Mouse (Mus musculus): ENCODE results near the gene Prkacb. TPM values are rescaled to one million over a fixed set of nuclear protein-coding genes. Genes with fewer than 3 reads are reported as not detected.

The Prkacb gene
- total RNA-seq, 1 experiment: 19.1 TPM

GRCm38 (mm10) chr3:146843470-146843869 lies 30.7 kb upstream of the Prkacb start:
- H3K4me1 ChIP-seq (ENCODE audit: control insufficient read depth in 2 of 2, insufficient read depth in 2 of 2, low read length in 2 of 2, poor library complexity in 1 of 2): no peaks in the 10 kb centered on the region
- H3K36me3 ChIP-seq (ENCODE audit: control insufficient read depth, insufficient read depth, low read length, poor library complexity, severe bottlenecking): no peaks in the 10 kb centered on the region
- in situ Hi-C loops (cut with MboI; ENCODE audit: low sequenced_read_pairs in 2 of 2, unreplicated experiment in 2 of 2): no loop called here
- H3K9me3 ChIP-seq (ENCODE audit: control insufficient read depth, insufficient read depth, low read depth, low read length): no peaks in the 10 kb centered on the region
- H3K27ac ChIP-seq (ENCODE audit: insufficient read depth, low read depth, low read length, poor library complexity, severe bottlenecking): no peak overlapping the region
- no peak overlapping the region for H3K4me3 ChIP-seq (ENCODE audit: insufficient read depth in 1 of 2, low read depth in 1 of 2, low read length in 2 of 2, poor library complexity in 1 of 2, severe bottlenecking in 1 of 2)
- H3K9ac ChIP-seq (ENCODE audit: insufficient read depth, low read depth, low read length, poor library complexity, severe bottlenecking): no peak overlapping the region
- no peak for TF ChIP-seq MAFK (IDR thresholded peaks at IDR 0.05; ENCODE audit: insufficient read depth, low read depth, low read length)
- no peak for TF ChIP-seq CHD2 (IDR thresholded peaks at IDR 0.05; ENCODE audit: low read depth, low read length)
- no peak for TF ChIP-seq ZNF384 (IDR thresholded peaks at IDR 0.05; ENCODE audit: low read depth, low read length)
- TF ChIP-seq HCFC1 (IDR thresholded peaks at IDR 0.05; ENCODE audit: borderline replicate concordance, insufficient read depth, low read length): no peak
- no peak for TF ChIP-seq ZC3H11A (IDR thresholded peaks at IDR 0.05; ENCODE audit: borderline replicate concordance, low read depth, low read length)
- DNase-seq (ENCODE audit: low read depth, low spot score): no peak

DNA sequence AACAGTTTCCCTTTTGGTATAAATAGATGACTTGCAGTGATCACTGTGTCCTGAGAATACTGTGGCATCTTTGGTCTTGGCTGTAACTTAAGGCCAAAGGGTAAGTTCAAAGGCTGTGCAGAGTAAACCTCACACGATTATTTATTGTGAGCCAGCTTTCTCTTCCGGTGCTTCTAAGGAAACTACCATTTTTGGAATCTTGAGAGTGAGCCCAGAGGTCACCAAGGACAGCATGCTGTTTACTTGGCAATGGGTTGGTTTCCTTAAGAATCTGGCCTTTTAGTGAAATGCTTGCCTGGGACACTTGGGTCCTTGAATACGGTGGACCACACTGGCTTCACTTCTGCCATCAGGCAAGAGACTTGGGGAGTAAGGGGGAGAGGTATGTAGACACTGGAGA lies 30.0 kb upstream of the Prkacb start:
- Histone ChIP-seq H3K27ac (ENCODE audit: insufficient read depth, low read depth, low read length, poor library complexity, severe bottlenecking) (no peak overlapping the region), H3K9ac (ENCODE audit: insufficient read depth, low read depth, low read length, poor library complexity, severe bottlenecking) (no peak overlapping the region), H3K36me3 (ENCODE audit: control insufficient read depth, insufficient read depth, low read length, poor library complexity, severe bottlenecking) (no peaks in the 10 kb centered on the region), H3K4me1 (ENCODE audit: control insufficient read depth in 2 of 2, insufficient read depth in 2 of 2, low read length in 2 of 2, poor library complexity in 1 of 2) (no peaks in the 10 kb centered on the region), H3K9me3 (ENCODE audit: control insufficient read depth, insufficient read depth, low read depth, low read length) (no peaks in the 10 kb centered on the region), H3K4me3 (ENCODE audit: insufficient read depth in 1 of 2, low read depth in 1 of 2, low read length in 2 of 2, poor library complexity in 1 of 2, severe bottlenecking in 1 of 2) (no peak overlapping the region)
- in situ Hi-C loops (cut with MboI; ENCODE audit: low sequenced_read_pairs in 2 of 2, unreplicated experiment in 2 of 2): no loop called here
- TF ChIP-seq ZC3H11A (IDR thresholded peaks at IDR 0.05; ENCODE audit: borderline replicate concordance, low read depth, low read length) (no peak), CHD2 (IDR thresholded peaks at IDR 0.05; ENCODE audit: low read depth, low read length) (no peak), MAFK (IDR thresholded peaks at IDR 0.05; ENCODE audit: insufficient read depth, low read depth, low read length) (no peak)
- no peak for DNase-seq (ENCODE audit: low read depth, low spot score)

DNA sequence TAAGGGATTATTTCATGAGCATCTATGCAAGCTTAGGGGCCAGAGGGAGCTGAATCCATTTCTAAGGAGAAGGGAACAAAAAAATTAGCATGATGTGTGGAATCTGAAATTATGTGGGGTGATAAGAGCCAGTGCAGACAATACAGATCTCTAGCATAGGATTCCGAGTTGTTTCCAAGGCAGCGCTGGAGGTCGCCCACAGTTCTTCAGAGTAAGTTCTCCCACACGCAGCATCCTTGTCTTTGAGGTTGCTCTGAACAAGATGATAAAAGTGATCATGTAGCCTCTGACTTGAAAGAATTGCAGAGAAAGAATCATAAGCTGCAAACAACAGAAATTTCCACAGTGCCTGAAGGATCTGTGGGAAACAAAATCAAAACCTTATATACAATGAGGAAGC lies 7.9 kb upstream of the Prkacb start:
- in situ Hi-C loops (cut with MboI; ENCODE audit: low sequenced_read_pairs in 2 of 2, unreplicated experiment in 2 of 2): no loop called here
- H3K9me3 ChIP-seq (ENCODE audit: control insufficient read depth, insufficient read depth, low read depth, low read length): no peaks in the 10 kb centered on the region
- H3K27ac ChIP-seq (ENCODE audit: insufficient read depth, low read depth, low read length, poor library complexity, severe bottlenecking): no peak overlapping the region
- no peak for DNase-seq (ENCODE audit: low read depth, low spot score)
- no peak overlapping the region for H3K4me3 ChIP-seq (ENCODE audit: insufficient read depth in 1 of 2, low read depth in 1 of 2, low read length in 2 of 2, poor library complexity in 1 of 2, severe bottlenecking in 1 of 2)
- H3K9ac ChIP-seq (ENCODE audit: insufficient read depth, low read depth, low read length, poor library complexity, severe bottlenecking): no peak overlapping the region
- no peaks in the 10 kb centered on the region for H3K36me3 ChIP-seq (ENCODE audit: control insufficient read depth, insufficient read depth, low read length, poor library complexity, severe bottlenecking)
- TF ChIP-seq MAFK (IDR thresholded peaks at IDR 0.05; ENCODE audit: insufficient read depth, low read depth, low read length) (no peak), ZC3H11A (IDR thresholded peaks at IDR 0.05; ENCODE audit: borderline replicate concordance, low read depth, low read length) (no peak), HCFC1 (IDR thresholded peaks at IDR 0.05; ENCODE audit: borderline replicate concordance, insufficient read depth, low read length) (no peak), ZNF384 (IDR thresholded peaks at IDR 0.05; ENCODE audit: low read depth, low read length) (no peak), CHD2 (IDR thresholded peaks at IDR 0.05; ENCODE audit: low read depth, low read length) (no peak)
- H3K4me1 ChIP-seq (ENCODE audit: control insufficient read depth in 2 of 2, insufficient read depth in 2 of 2, low read length in 2 of 2, poor library complexity in 1 of 2): no peaks in the 10 kb centered on the region

GRCm38 (mm10) chr3:146813624-146814023 lies 834 bp upstream of the Prkacb start:
- in situ Hi-C loops (cut with MboI; ENCODE audit: low sequenced_read_pairs in 2 of 2, unreplicated experiment in 2 of 2): no loop called here
- H3K9me3 ChIP-seq (ENCODE audit: control insufficient read depth, insufficient read depth, low read depth, low read length): no peaks in the 10 kb centered on the region
- H3K4me1 ChIP-seq (ENCODE audit: control insufficient read depth in 2 of 2, insufficient read depth in 2 of 2, low read length in 2 of 2, poor library complexity in 1 of 2): no peaks in the 10 kb centered on the region
- no peak for DNase-seq (ENCODE audit: low read depth, low spot score)
- peak overlapping the region; percentile 94; the same call in 1 of the 2 replicates for H3K9ac ChIP-seq (ENCODE audit: insufficient read depth, low read depth, low read length, poor library complexity, severe bottlenecking)
- H3K27ac ChIP-seq (ENCODE audit: insufficient read depth, low read depth, low read length, poor library complexity, severe bottlenecking): no peak overlapping the region
- H3K4me3 ChIP-seq (ENCODE audit: insufficient read depth in 1 of 2, low read depth in 1 of 2, low read length in 2 of 2, poor library complexity in 1 of 2, severe bottlenecking in 1 of 2): peak overlapping the region; percentile 96 to 98; a peak in 3 of 4 replicates
- H3K36me3 ChIP-seq (ENCODE audit: control insufficient read depth, insufficient read depth, low read length, poor library complexity, severe bottlenecking): no peaks in the 10 kb centered on the region; the same call in 1 of the 2 replicates
- TF ChIP-seq HCFC1 (IDR thresholded peaks at IDR 0.05; ENCODE audit: borderline replicate concordance, insufficient read depth, low read length) (no peak), ZC3H11A (IDR thresholded peaks at IDR 0.05; ENCODE audit: borderline replicate concordance, low read depth, low read length) (no peak), CHD2 (IDR thresholded peaks at IDR 0.05; ENCODE audit: low read depth, low read length) (no peak), MAFK (IDR thresholded peaks at IDR 0.05; ENCODE audit: insufficient read depth, low read depth, low read length) (no peak), ZNF384 (IDR thresholded peaks at IDR 0.05; ENCODE audit: low read depth, low read length) (no peak)

Measured in ES-E14 (cell line).